Mouse (Mus musculus): ENCODE data around the gene Vmn2r7.
"Not testable (repeated sequence)": the region's sequence is repeated elsewhere in the genome, so short reads cannot be mapped to it uniquely, and the experiment has no call there.

Vmn2r7 gene

DNA sequence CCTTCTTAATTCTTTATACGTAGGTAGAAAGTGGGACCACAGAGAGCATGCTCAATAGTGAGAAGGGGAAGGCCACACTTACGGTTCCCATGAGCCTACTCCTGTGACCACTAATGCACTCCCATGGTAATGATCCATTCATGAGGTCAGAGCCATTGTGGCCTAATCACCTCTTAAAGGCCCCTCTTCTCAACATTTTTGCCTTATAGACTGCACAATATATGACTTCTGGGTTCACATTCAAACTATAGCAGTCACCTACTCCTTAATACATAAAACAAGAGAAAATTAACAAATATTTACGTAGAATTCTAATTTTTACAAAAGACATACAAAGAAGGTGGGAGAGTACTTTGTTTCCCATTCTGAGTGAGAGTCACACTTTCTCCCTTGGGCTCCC is at the start of gene Vmn2r7:
Gene Vmn2r7, minus strand, starts transcription at position 101 of the 400 bp plus-strand sequence.
- DNase-seq (ENCODE audit: low spot score in 2 of 2), result not testable (repeated sequence)

DNA sequence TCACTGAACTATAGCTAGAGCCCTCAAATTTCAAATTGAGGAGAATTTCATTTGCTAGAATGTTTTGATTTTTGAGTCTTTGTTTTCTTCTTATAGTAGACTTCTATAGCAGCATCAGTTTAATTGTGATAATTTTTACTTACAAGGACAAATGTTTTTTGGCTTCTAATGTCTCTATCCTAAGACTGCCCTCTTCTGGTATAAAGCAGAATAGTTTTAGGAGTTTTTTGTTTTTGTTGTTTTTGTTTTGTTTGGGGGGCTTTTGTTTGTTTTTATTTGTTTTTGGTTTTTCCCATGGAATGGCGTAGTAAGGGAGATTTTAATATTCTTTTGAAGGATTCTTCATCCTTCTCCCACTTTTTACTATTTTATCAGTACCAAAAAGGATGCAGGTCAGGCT is 45.2 kb upstream of the Vmn2r7 start:
- DNase-seq (ENCODE audit: low spot score in 2 of 2), result no peak

DNA sequence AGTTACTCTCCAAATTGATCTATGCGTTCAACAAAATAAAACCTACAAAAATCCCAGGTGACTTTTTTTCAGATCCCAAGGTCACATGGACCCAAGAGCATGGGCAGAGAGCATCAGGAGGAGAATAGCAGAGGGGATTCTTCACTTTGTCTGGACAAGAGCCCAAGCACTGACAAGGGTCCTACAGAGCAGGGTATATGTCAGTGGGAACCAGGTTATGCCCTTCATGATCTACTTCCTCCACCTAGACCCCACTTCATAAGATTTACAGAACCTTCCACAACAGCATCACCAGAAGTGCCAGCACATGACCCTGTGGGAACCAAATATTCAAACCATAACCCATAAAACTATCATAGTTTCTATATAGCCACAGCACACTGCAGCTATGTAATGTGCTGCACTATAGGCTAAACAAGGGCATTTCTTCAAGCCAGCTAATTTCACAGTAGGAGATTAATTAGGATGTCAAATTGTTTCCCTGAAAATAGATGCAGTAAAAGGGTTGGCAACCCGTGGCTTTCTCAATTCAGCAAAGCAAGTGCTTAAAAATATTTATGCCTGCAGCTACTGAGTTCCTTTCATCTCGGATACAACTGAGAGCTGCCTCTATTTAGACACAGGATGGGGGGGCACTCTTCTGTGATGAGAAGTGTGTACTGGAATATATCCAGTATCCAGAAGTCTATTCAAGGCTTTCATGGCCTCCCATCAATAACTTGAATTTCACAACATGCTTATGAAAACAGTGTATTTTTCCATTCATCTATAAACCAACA is 33.8 kb upstream of the Vmn2r7 start:
- DNase-seq (ENCODE audit: low spot score in 2 of 2), result no peak

DNA sequence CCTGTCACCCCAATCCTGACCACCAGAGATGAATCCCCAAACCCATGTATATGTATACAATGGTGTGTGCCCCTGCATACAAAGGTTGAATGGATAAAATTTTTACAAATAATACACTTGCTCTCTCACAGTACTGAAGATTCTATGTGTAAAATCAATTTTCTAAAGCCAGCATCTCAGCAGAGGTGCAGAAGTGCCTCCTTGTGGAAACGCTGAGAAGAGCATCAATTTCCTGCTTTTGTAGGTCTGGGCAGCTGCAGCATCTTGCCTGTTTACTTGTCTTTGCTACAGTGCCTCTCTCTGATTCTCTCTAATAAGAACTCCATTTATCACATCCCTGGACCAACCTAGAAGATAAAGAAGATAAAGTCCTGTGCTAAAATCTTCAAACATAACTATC is 32.1 kb upstream of the Vmn2r7 start:
- DNase-seq (ENCODE audit: low spot score in 2 of 2), result no peak

DNA sequence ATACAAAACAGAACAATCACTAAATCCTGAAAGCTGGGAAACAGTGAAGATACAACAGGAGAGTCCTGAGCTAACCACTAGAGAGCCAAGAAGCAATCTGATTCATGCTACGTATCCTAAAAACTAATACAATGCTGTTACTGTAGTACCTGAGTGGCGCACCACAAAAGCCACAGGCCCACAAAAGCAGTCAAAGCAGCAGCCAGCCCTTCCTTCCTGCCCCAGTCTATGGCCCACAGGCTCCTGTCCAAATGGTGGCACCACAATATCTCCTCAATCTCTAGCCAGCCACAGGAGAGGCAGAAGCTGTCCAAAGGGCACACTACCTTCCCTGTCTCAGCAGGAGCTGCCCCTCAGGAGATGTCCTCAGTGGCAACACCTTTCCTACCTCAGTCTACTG is 1.7 kb downstream of the Vmn2r7 start:
- DNase-seq (ENCODE audit: low spot score in 2 of 2), result no peak

DNA sequence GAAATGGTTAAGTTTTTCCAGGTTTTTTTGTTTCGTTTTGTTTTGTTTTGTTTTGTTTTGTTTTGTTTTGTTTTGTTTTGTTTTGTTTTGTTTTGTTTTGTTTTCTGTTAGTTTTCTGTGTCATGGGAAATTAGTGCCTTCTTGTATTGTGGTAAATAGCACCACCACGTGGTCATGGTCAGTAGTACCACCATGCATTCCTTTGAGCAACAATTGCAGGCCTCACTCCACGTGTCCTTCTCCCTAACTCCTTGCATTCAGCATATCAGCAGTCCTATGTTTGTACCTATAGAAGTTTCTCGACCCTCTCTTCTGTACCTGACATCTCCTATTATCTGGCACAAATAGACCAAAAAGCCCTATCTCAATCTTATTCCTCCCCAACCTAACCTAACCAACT is 2.3 kb downstream of the Vmn2r7 start:
- DNase-seq (ENCODE audit: low spot score in 2 of 2), result no peak

DNA sequence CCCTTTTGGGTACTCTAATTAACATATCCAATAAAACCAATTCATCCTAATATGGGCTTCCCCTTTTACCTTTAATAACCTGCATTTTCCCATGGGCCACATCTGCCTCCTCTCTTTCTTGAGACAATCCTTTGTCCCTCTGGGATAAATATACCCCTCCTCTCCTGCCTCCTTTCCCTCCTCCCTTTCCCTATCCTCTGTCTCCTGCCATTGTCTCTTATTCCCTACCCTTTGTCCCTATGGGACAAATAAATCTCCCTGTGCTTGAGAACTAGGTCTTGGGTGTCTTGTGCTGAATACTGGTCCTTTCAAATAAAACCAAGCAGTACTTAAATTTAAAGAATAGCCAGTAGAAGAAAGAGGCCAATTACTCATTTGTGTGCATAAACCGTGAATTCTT is 13.4 kb downstream of the Vmn2r7 start:
- DNase-seq (ENCODE audit: low spot score in 2 of 2), result no peak

DNA sequence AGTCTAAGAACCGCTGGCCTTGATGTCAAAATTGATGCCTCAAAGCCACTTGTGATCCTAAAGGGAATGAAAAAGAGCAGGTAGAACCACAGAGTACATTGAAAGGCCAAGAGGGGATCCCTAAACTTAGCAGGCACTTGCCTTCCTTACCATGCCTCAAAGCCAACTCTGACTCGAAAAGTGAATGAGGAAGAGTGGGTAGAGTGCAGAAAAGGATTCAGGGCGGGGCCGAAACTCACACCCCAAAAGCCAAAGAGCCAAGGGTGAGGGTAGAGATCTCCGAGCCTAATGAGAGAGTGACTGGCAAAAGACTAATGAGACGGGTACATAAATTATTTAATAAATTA is 53.3 kb downstream of the Vmn2r7 start:
- no peak for DNase-seq (ENCODE audit: low spot score in 2 of 2)

DNA sequence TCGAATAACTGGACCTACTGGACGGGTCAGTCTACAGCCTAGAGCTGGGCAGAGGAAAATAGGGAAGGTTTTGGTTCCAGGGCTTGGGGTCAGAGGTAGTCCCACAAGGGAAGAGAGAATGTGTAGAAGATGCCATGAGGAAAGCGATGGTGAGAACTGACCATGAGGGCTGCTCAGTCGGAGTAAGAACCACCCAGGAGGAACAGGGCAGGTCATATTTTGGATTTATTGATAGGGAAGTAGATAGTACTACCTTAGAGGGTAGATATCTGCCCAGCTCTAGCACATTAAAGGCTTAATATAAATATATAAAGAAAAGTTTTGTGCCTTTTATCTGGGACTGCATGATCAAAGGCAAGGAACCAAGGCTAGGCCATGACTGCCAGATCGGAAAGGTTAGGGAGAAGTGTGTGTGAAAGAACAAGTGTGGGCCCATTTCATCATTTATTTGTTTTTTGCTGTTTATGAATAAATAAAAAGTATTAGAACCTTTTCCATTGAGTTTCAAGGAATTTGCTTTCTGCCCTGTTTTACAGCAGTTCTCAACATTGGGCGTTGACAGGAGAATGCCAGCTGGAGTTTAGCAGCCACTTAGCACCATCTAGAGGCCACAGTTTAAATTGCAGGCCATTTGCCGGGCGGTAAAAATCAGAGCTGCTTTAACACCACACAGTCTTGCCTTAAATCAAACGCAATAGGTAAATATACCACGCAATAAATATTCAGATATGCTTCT is 53.9 kb downstream of the Vmn2r7 start:
- no peak for DNase-seq (ENCODE audit: low spot score in 2 of 2)

DNA sequence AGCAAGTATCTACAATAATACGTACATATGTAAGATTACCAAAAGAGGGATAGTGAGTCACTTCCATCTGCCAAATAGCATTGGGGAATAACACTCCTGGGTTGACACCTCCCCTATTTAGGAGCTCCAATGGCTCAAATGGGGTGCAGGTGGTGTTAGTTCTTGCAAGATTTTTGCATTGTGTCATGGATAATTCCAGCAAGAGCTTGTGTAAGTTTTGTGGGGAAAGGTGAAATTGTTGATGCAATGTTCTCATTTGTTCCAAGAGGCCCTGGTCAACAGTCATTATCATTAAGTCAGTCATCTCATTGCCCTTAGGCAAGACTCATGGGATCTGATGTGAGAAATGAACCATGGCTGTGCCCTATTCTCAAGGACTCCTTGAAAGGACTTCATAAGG is 61.7 kb downstream of the Vmn2r7 start:
- no peak for DNase-seq (ENCODE audit: low spot score in 2 of 2)

DNA sequence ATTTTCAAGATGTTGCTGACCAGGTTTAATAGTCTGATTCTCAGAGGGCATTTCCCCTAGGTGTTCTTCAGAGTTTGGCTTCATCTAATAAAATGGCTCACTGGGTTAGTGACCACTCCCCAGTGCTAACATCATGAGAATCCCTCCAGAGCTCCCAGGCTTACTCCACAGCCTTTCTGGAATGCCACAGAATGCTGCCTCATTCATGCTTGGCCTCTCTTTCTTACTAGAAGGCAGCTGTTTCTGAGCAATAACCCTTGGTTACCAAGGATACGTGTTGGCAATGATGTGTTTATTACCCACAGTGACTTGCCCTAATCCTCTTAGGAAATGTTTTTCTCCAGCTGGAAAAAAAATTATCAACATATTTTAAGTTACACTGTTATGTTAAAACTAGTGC is 72.4 kb downstream of the Vmn2r7 start:
- no peak for DNase-seq (ENCODE audit: low spot score in 2 of 2)

DNA sequence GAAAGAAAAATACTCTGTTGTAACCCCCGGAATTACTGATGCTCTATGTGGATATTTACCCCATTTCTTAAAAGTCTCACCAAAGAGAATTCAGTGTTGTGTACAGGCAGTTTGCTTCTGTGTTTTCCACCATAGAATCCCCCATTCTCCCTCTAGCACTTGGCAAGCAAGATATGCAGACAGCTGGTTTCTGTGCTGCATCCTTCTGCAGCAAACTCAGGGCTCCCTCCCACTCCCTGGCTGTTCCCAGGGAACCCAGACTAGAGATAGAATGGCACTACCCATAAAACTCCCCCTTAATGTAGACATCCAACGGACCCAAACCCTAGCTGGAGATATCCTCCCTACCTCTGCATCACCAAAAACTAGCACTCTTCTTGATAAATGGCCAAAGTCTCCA is 88.4 kb downstream of the Vmn2r7 start:
- DNase-seq (ENCODE audit: low spot score in 2 of 2), result no peak

DNA sequence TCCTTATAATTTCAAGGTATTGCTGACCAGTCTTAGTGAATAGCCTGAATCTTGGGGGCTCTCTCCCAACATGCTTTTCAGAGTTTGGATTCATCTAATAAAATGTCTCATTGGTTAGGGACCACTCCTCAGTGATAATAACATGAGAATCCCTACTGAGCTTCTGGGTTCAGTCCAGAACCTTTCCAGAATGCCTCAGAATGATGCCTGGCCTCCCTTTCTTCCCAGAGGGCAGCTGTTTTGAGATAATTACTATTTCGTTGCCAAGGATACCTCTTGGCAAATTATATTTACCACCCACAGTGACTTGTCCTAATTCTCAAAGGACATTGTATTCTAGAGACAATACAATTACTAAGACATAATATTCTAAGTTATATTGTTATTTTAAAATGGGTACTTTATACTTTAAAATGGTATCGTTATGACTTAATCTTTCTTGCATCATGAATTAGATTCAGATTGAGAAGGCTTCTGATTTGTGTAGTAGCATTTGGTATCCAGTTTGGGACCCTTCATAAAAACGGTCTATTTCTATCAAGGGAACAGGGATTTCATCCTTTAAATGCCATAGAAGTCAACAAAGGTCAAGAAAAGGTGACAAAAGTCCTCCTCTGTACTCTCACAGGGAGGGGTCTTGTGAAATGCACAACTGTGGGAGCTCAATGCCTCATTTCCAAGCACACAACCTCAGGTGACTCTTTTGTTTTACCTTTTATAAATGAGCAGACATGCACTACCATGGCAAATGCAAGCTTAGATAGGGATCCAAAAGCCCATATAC is 117.2 kb downstream of the Vmn2r7 start:
- not testable (repeated sequence) for DNase-seq (ENCODE audit: low spot score in 2 of 2)

DNA sequence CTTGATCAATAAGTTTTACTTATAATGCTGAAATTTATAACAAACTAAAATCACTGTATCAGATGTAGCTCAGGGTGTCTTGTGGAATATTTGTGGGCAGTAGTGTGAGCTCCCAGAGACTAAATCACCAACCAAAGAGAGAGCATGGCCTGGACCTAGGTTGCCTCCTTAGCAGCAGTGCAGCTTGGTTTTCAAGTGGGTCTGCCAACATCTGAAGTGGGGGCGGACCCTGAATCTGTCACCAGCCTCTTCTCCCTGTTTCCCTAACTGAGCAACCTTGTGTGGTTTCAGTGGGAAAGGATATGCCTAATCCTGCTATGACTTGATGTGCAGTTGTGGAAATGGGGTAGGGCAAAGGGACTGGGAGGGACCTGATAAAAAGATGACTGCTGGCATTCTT is 118.8 kb downstream of the Vmn2r7 start:
- DNase-seq (ENCODE audit: low spot score in 2 of 2), result not testable (repeated sequence)

DNA sequence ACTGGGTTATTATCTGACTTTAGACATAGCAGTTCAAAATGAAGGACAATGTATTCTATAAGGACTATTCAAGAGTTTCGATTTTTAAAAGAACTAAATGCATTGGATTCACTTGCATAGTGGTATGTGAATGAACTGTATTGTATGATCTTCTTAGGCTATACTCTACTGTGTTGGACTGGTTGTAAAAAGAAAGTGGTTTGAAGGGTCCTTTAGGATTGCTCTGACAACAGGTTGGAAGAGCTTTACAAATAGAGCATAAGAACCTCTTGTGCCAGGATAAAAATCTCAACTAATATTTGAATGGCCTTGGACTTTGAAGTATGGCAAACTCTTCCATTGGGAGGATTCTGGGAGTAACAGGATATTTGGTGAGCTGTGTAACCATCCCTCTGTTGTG is 168.5 kb downstream of the Vmn2r7 start:
- not testable (repeated sequence) for DNase-seq (ENCODE audit: low spot score in 2 of 2)

Data from spleen, postnatal 14 days (tissue).